Mouse (Mus musculus): Measurements from ENCODE around the gene Peli3. TPM values are rescaled to one million over a fixed set of nuclear protein-coding genes. Genes with fewer than 3 reads are reported as not detected.

The Peli3 gene
- 1.9 TPM for total RNA-seq (2023)

DNA sequence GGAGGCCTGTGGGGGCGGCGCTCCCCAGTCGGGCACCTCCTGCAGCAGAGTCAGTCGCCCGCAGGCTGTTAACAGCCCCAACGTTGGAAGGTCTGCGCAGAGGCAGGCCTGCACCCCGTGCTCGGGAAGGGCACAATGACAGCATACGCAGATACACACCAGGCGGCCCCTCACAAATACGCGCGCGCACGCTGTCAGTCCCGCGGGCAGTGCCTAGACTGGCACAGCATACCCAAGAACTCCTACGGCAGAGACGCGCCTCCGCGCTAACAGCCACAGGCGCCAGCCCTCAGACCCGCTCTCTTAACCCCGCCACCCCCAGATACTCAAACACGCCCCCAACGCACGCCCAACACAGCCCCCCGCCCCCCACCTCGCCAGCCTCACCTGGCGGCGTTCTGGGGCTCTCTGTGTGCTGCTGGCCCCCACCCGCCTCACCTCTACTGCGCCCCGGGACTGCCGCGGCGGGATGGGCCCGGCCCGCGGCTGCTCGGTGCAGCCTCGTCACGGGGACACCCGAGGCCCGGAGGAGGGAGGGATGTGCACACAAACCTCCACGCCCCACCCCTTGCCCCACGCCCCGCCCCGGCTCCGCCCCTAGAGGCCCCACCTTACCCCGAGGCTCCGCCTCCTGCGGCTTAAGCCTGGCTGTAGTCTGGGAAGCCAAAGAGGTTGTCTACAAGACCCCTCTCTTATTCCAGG, at the start of gene Peli3:
TSS of gene Peli3 (minus strand) at position 577 of the 702 bp plus-strand sequence.

DNA sequence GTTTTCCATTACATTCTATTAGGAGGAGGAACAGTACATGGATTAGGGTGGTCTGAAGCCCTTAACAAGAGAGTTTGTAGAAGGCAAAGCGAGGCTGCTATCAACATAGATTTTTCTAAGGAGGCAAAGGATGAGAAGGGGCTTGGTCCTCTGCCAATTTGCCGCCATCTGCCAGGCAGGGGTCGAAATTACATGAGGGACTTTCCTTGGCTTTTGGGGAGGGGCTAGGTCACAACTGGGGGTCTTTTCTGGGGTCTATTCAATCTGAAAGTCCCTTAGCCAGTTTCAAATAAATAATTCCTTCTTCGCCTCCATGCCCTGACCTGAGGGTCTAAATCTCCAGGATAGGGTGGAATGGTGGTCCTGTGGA, 47.3 kb upstream of the Peli3 start, which contains the start of gene Npas4:
TSS of gene Npas4 (minus strand) at position 61 of the 370 bp plus-strand sequence.

DNA sequence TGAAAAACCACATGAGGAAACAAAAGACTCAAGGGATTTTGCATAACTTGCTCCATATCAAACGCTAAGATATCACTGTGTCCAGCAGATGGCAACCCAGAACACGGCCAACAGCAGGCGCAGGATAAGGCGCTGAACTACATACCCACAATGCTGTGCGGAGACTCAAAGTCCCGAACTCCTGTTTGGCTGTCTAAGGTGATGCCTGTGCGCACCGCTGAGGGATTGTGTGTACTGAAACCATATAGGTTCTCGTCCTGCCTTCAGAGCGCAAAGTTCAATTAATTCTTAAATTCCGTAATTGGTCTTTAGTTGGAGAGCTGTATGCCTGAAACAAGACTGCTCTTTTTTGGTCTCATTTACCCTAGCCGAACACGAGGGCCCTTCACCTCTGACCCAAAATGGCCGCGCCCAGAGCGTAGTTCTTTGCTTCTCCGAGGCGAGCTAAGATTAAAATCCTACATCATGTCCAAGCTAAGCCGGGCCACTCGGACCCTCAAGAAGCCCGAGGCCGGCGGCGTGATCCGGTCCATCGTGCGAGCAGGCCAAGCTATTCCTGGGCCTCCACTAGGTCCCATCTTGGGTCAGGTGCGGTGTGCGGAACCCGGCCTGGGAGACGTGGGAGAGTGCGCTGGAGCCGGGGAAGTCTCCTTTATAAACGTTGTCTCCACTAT, 19.1 kb upstream of the Peli3 start, which contains the start of gene Mrpl11:
TSS of gene Mrpl11 (plus strand) at position 220 of the 674 bp plus-strand sequence.

DNA sequence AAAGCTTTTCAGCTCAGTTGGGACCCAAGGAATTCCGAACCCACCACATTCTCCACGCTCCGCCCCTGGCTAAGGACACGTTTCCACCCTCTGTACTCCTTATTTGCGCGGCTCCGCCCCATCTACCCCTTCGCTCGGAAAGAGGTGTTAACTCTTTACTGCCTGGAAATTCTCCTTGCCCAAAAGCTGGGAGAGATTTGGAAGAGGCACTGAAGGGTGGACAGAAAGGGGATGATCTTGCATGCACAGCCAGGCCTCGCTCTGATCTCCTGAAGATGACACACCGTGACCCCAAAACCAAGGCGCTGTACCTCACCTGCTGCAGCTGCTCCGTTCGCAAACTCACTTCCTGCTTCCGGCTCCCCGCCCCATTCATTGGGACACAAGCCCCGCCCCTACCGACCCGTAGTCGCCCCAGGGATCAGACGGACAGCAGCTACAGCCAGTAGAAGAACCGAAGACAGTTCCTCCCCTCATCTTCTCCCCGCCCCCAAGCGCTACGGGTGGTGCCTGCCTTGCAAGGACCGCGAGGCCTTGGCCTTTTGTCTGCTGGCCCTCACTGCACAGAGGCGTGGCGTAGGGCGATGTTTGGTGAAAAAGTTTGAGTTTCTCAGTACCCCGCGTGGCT, 14.9 kb downstream of the Peli3 start, which contains the start of gene Dpp3:
TSS of gene Dpp3 (minus strand) at position 384 of the 628 bp plus-strand sequence.

DNA sequence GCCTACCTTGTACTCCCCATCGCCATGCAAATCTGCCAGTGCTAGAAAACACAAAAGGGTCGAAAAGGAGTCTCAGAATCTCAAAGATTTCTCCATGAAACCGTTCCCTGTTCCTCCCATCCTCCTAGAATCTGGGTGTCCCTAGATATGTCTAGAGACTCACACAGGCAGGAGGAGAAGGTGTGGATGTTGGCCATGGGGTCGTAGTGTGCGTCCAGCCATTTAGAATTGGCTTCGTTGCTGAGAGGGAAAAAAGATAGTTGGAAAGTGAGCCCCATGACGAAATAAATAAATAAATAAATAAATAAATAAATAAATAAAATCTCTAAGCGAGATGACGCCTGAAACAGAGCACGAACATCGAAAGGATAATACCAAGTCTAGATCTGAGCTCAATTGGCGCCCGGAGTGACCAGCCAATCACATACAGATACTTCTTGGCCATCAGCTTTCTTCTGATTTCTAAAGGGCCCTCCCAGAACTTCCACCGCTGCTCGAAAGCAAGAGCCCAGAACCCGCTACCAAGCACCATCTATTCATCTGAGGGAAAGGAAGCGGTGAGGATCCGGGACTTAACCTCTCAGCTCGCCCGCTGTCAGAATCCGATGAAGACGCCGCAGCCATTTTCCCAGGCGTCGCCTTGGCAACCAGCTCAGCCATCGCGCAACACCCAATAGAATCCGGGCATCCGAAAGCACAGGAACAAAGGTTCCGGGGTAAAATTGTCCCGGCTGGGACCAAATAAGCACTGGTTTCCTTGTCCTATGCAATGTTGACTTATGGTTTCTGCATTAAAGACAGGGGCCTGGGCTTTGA, 36.7 kb downstream of the Peli3 start, which contains the start of gene Bbs1:
TSS of gene Bbs1 (minus strand) at position 650 of the 816 bp plus-strand sequence.

Other genes starting within 250 kb of the Peli3 start
- not detected for gene Gm960, start 244.5 kb downstream of the Peli3 start, total RNA-seq (2023)
- gene Sptbn2, start 232.0 kb downstream of the Peli3 start, total RNA-seq (2023) = not detected
- 27.9 TPM for gene Rbm4b, start 186.6 kb downstream of the Peli3 start, total RNA-seq (2023)
- 81.1 TPM for gene Rbm4, start 149.2 kb downstream of the Peli3 start, total RNA-seq (2023)
- 26.8 TPM for gene Gm21992, start 131.5 kb downstream of the Peli3 start, total RNA-seq (2023)
- gene Rbm14, start 131.5 kb downstream of the Peli3 start, total RNA-seq (2023) = 92.3 TPM
- 42.2 TPM for gene Ccs, start 103.8 kb downstream of the Peli3 start, total RNA-seq (2023)
- gene Ccdc87, start 103.8 kb downstream of the Peli3 start, total RNA-seq (2023) = not detected
- gene Ctsf, start 88.0 kb downstream of the Peli3 start, total RNA-seq (2023) = 11.4 TPM
- gene Actn3, start 65.2 kb downstream of the Peli3 start, total RNA-seq (2023) = not detected
- 4.9 TPM for gene Zdhhc24, start 64.5 kb downstream of the Peli3 start, total RNA-seq (2023)
- 2.5 TPM for gene Bbs1, start 36.5 kb downstream of the Peli3 start, total RNA-seq (2023)
- 57.1 TPM for gene Dpp3, start 14.8 kb downstream of the Peli3 start, total RNA-seq (2023)
- gene Mrpl11, start 19.0 kb upstream of the Peli3 start, total RNA-seq (2023) = 31.1 TPM
- 0.29 TPM for gene Npas4, start 47.2 kb upstream of the Peli3 start, total RNA-seq (2023)
- 2.2 TPM for gene Slc29a2, start 80.7 kb upstream of the Peli3 start, total RNA-seq (2023)
- gene B4gat1, start 95.7 kb upstream of the Peli3 start, total RNA-seq (2023) = 4.0 TPM
- 0.79 TPM for gene AC124502.3, start 95.8 kb upstream of the Peli3 start, total RNA-seq (2023)
- gene Brms1, start 98.2 kb upstream of the Peli3 start, total RNA-seq (2023) = 63.2 TPM
- gene Rin1, start 107.4 kb upstream of the Peli3 start, total RNA-seq (2023) = 3.2 TPM
- gene Cd248, start 125.0 kb upstream of the Peli3 start, total RNA-seq (2023) = not detected
- gene Tmem151a, start 142.4 kb upstream of the Peli3 start, total RNA-seq (2023) = not detected
- gene Yif1a, start 145.4 kb upstream of the Peli3 start, total RNA-seq (2023) = 19.2 TPM
- gene Cnih2, start 155.4 kb upstream of the Peli3 start, total RNA-seq (2023) = 3.4 TPM
- 90.7 TPM for gene Rab1b, start 163.9 kb upstream of the Peli3 start, total RNA-seq (2023)
- 20.2 TPM for gene Klc2, start 175.4 kb upstream of the Peli3 start, total RNA-seq (2023)